Mouse (Mus musculus) ES-E14 (cell line): ENCODE measurements around the gene Tbck. TPM values are rescaled to one million over a fixed set of nuclear protein-coding genes. Genes with fewer than 3 reads are reported as not detected.

Experiments
- DNase-seq: peaks from one replicate; pipeline ENCODE4 v3.0.0-alpha.2; 2013; ENCODE audit warnings: low read depth, low spot score
- H3K27ac ChIP-seq: 2 replicates; pipeline ENCODE4 v1.5.1; 2012; ENCODE audit warnings: low read depth, mild to moderate bottlenecking, low read length, moderate library complexity, mixed read lengths; ENCODE audit not compliant: poor library complexity, insufficient read depth, severe bottlenecking
- H3K36me3 ChIP-seq: 2 replicates; pipeline ENCODE4 v1.6.1; 2012; ENCODE audit warnings: mild to moderate bottlenecking, low read length, moderate library complexity, mixed read lengths; ENCODE audit not compliant: control insufficient read depth, poor library complexity, insufficient read depth, severe bottlenecking
- H3K4me1 ChIP-seq, 2 experiments: fragments of 150-350 bp in 1 of 2; sonication (generic) in 1 of 2; 2 replicates each; pipeline ENCODE4 v1.6.1; 2012; ENCODE audit warnings: low read length in 2 of 2, mild to moderate bottlenecking in 1 of 2, mixed read lengths in 1 of 2; ENCODE audit not compliant: control insufficient read depth in 2 of 2, insufficient read depth in 2 of 2, poor library complexity in 1 of 2
- H3K4me3 ChIP-seq, 2 experiments: fragments of 150-350 bp in 1 of 2; sonication (generic) in 1 of 2; 2 replicates each; pipeline ENCODE4 v1.5.1; 2012; ENCODE audit warnings: low read length in 2 of 2, low read depth in 1 of 2, mild to moderate bottlenecking in 1 of 2, mixed read lengths in 1 of 2; ENCODE audit not compliant: insufficient read depth in 1 of 2, poor library complexity in 1 of 2, severe bottlenecking in 1 of 2
- H3K9ac ChIP-seq: 2 replicates; pipeline ENCODE4 v1.6.1; 2012; ENCODE audit warnings: low read depth, mild to moderate bottlenecking, low read length, mixed read lengths; ENCODE audit not compliant: poor library complexity, insufficient read depth, severe bottlenecking
- H3K9me3 ChIP-seq: fragments of 150-350 bp; sonication (generic); 2 replicates; pipeline ENCODE4 v1.6.1; 2012; ENCODE audit warnings: low read depth, mild to moderate bottlenecking, low read length; ENCODE audit not compliant: control insufficient read depth, insufficient read depth
- CHD2 ChIP-seq: IDR thresholded peaks from 2 replicates; pipeline ENCODE4 v1.6.1; 2014; ENCODE audit warnings: mild to moderate bottlenecking, low read depth, low read length, inconsistent platforms
- HCFC1 ChIP-seq: IDR thresholded peaks from 2 replicates; pipeline ENCODE4 v1.6.1; 2012; ENCODE audit warnings: low read length, inconsistent platforms, borderline replicate concordance; ENCODE audit not compliant: insufficient read depth
- MAFK ChIP-seq: IDR thresholded peaks from 2 replicates; pipeline ENCODE4 v1.6.1; 2014; ENCODE audit warnings: mild to moderate bottlenecking, low read depth, low read length, inconsistent platforms; ENCODE audit not compliant: insufficient read depth
- ZC3H11A ChIP-seq: IDR thresholded peaks from 2 replicates; pipeline ENCODE4 v1.6.1; 2012; ENCODE audit warnings: low read depth, mild to moderate bottlenecking, inconsistent platforms, low read length, borderline replicate concordance
- ZNF384 ChIP-seq: IDR thresholded peaks from 2 replicates; pipeline ENCODE4 v1.6.1; 2012; ENCODE audit warnings: low read depth, low read length, inconsistent platforms
- in situ Hi-C, 2 experiments: fragments of 600-800 bp; cut with MboI; formaldehyde crosslinking; loops; one replicate each; pipeline ENCODE4 v1.15.1; 2025; ENCODE audit warnings: low sequenced_read_pairs in 2 of 2, inconsistent platforms in 1 of 2; ENCODE audit not compliant: unreplicated experiment in 2 of 2
- total RNA-seq: library from RNA; depleted of rRNA; stranded (reverse); fragments of 300-350 nt; gene quantifications from 2 replicates; pipeline ENCODE4 v1.2.3, GENCODE M21; 2012

The Tbck gene
- total RNA-seq, 1 experiment = 8.4 TPM

DNA sequence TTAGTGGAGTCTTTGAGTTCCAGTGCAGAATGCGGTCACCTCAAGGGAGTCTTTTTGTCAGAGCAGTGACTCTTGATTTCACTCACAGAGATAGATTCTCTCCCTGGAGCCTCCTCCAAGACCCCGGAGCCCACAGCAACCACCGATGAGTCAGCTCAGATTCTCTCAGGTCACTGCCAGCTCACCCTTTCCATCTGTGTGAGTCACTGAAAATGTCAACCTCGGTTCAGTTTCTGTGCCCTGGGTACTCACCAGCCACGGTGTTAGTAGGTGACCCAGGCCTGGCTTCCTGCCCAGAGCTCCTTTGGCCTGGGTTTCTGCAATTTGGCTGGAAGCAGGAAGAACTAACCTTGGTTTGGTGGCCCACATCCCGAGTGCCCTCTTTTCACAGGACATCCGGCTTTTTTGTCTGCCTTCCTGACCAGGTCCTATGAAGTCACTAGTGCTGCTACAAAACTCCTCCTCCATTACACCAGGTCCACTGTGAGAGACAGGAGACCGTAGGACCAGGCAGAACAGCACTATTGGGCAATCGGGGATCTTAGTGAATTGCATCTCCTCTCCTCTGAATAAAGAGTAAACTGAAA is 187.5 kb downstream of the Tbck start:
- DNase-seq = no peak
- no peaks in the 10 kb centered on the region for H3K9me3 ChIP-seq
- no peaks in the 10 kb centered on the region; a peak in 1 of 4 replicates for H3K4me1 ChIP-seq
- H3K36me3 ChIP-seq = no peaks in the 10 kb centered on the region
- H3K9ac ChIP-seq = no peak overlapping the region
- TF ChIP-seq ZC3H11A (no peak), HCFC1 (no peak), ZNF384 (no peak), CHD2 (no peak), MAFK (no peak)
- no peak overlapping the region for H3K27ac ChIP-seq
- in situ Hi-C loops = no loop called here
- H3K4me3 ChIP-seq = no peak overlapping the region

DNA sequence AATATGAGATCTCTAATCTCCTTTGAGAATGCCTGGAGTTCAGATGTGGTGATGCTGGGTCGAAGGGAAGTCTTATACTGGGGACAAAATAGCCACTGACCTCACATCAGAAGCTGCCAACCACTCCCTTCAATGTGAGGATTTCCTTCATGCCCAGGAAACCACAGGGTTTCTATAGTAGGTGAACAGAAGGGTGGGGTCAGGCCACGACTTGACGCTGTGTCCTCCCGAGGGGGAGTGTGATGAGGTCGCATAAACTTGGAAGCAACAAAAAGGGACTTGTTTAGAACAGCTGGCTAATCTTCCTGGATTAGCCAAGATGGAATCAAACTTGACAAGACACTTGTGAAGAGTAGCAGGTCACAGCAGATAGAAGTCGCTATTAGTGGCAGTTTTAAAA is 189.3 kb downstream of the Tbck start:
- in situ Hi-C loops = no loop called here
- no peak for TF ChIP-seq CHD2
- no peak for TF ChIP-seq MAFK
- no peak for TF ChIP-seq HCFC1
- Histone ChIP-seq H3K9me3 (no peaks in the 10 kb centered on the region), H3K27ac (no peak overlapping the region), H3K4me3 (no peak overlapping the region), H3K9ac (no peak overlapping the region), H3K36me3 (no peaks in the 10 kb centered on the region), H3K4me1 (peaks cover 0 to 3% of the 10 kb centered on the region in 2 experiments; a peak in 2 of 4 replicates)
- DNase-seq = no peak

- TF ChIP-seq ZNF384 = no peak
- TF ChIP-seq ZC3H11A = no peak
- no peak for TF ChIP-seq MAFK
- TF ChIP-seq HCFC1 = no peak
- no peak for TF ChIP-seq CHD2
- Histone ChIP-seq H3K9me3 (no peaks in the 10 kb centered on the region), H3K36me3 (no peaks in the 10 kb centered on the region), H3K9ac (no peak overlapping the region), H3K27ac (0 out of 2 replicates have a peak overlapping the region, but pooled peaks have one; percentile 10), H3K4me3 (no peak overlapping the region), H3K4me1 (peaks cover 0 to 3% of the 10 kb centered on the region in 2 experiments; a peak in 2 of 4 replicates)
- no peak for DNase-seq
- in situ Hi-C loops = no loop called here
These were observed 192.2 kb downstream of the Tbck start for GRCm38 (mm10) chr3:132876011-132876708.

DNA sequence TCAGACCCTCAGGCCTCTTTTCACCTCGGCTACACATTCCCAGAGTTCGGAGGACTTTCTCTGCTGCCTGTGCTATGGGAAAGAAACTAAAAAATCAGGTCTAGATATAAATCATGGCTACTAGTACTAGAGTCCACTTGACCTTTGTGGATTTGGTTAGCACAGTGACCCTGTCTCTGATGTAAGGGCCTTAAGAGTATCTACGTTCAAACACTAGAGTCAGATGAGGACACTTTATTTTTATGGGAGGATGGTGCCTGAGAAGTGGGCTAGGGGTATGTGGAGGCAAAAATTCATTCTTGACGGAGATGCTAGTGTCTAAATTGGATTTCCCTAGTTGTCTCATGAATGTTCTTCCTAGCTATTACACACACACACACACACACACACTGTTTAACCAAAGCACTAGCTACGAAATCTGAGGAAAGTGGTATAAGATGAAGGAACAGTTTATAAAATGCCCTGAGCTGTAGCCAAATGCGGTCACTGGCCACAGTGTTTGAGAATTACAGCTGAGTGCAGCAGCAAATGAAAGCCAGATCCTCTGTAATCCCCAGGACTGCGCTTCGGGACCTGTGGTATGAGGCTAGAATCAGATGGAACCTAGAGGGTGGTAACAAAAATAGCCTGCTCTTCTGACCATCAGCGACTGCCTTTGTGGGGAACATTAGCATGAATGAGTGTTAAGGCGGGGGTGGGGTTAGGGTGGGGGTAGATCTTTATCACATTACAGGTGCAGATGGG is 193.2 kb downstream of the Tbck start:
- Histone ChIP-seq H3K4me1 (peaks cover 0 to 3% of the 10 kb centered on the region in 2 experiments; a peak in 2 of 4 replicates), H3K27ac (no peak overlapping the region), H3K9ac (no peak overlapping the region), H3K4me3 (no peak overlapping the region), H3K9me3 (no peaks in the 10 kb centered on the region), H3K36me3 (no peaks in the 10 kb centered on the region)
- no peak for TF ChIP-seq ZC3H11A
- in situ Hi-C loops = no loop called here
- no peak for DNase-seq
